Mouse (Mus musculus) skeletal muscle tissue, adult 2 months (tissue): Measurements from ENCODE around the gene Steap2.

Experiments used
- DNase-seq: peaks from one replicate; pipeline ENCODE4 v3.0.0-alpha.2; 2012; ENCODE audit warnings: low read depth, low spot score

Gene Steap2

DNA sequence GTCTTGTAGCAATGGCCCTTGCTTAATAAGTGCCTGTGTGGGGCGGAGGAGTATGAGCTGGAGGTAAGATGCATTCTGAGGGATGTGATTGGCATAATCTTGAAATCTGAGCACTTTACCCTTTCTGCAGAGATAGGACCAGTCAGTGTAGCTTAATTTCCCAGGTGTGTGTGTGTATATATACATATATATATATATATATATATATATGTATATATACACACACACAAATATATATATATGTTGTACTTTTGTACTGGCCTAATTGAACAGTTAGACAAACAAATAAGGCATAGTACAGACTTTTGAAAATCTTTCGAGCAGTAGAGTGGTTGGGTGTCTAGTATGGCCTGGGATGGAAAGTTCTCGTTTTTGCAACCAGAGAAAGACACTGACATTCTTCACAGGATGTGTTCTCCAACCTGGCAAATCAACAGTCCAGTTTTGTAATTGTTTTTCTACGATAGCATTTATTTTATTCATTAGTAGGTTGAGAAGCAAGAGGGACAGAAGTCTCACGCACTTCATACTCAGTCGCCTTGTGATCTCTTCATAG lies 29.9 kb downstream of the Steap2 start:
- no peak for DNase-seq

GRCm38 (mm10) chr5:5663655-5664370 lies 30.6 kb downstream of the Steap2 start, which contains the start of gene Cfap69:
Cfap69 (minus strand) TSS chr5:5664239.
- DNase-seq = peak; percentile 9

GRCm38 (mm10) chr5:5663057-5663456 lies 31.3 kb downstream of the Steap2 start:
- no peak for DNase-seq

- DNase-seq = no peak
Observed at GRCm38 (mm10) chr5:5658680-5659079, 35.7 kb downstream of the Steap2 start.

DNA sequence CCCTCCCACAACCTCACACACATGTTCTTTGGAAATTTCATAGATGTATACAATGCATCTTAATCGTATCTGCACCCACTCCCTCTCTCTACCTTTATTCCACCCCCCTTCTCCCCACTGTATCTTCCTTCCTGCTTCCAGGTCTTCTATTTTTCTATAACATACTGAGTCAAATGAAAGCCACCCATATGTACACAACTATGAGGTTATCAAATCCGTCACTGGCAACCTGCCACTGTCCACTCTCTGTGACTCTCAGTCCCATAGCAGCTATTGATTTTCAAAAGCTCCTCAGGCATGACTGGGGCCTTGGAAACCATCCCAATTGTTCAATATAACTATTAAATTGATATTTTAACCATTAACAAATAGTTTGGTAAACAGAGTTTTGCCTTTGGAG lies 36.4 kb downstream of the Steap2 start:
- no peak for DNase-seq

DNA sequence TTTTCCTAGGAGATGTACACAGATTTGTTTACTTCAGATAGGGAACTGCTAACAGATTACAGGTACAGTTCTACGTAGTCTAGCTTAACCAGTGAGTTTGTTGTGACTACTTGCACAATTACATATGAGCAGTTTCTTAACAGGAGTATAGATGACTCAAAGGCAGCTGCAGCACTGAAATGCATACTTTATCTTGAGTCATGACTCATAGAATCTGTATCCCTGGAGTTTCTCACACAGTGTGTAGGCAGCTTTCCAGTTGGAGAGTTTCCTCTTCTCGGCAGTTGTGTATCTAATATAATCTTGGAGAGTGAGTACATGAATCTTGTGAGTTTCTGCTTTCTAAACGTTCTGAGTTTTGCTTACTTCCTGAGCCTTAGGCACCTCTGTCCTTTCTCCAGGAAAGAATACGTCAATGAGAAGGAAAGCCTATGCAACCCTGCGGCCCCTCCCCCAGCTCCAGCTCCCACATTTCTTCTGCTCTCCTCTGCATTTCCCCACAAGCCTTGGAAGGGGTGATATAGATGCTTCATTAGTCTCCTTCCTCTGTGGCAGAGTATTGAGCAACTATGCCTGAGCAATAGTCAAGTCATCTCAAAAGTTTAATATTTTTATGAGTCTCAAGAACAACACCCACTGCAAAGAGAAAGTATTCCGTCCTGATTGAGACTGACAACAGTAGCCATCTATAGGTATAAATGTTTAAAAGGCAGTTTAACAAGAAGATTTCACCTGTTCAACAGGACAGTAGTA lies 45.4 kb downstream of the Steap2 start:
- DNase-seq = no peak

GRCm38 (mm10) chr5:5646173-5646572 lies 48.2 kb downstream of the Steap2 start:
- no peak for DNase-seq

GRCm38 (mm10) chr5:5638496-5638895 lies 55.9 kb downstream of the Steap2 start:
- DNase-seq = no peak

GRCm38 (mm10) chr5:5625491-5625890 lies 68.9 kb downstream of the Steap2 start:
- DNase-seq = no peak

DNA sequence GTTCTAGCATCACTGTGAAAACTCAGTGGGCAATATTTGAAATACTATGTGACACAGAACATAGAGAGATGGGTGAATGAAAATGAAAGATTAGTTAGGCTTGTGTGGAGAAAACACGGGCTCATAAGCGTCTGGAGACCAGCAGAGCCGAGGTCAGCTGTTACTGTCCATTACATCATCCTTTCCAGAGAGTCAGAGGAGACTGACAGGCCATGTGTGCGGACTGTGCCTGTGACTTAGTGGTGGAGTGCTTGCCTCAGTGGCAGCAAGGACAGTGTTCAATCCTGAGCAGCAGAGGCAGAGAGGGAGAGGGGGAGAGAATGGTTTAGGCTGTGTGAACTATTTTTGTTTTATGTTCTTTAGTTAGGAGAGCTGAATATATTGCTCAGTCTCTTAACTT lies 76.0 kb downstream of the Steap2 start:
- DNase-seq = no peak
